Comparison of ENCODE assay signal across 17 mouse cellular contexts in the genomic region with DNA sequence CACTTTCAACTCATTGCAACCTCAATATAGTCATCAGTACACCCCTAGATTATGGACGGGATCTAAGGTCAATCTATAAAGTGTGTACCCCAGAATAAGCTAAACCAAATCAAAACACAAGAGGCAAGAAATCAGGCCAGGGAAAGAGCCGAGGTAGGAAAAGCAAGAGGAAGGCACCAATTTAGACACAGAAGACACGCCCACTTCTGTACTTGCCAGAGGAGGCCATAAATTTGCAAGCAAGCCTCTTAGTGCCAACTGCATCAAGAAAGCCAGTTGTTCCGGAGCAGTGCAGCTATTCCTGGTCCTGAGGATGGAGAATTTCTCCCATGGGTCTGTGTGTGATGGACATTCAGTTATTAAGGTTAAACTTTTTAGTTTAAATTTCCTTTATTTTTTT.
A peak's percentile ranks its signal among the peaks of the same experiment; 100 is the strongest.
DNase-seq lines count a peak whose midpoint lies in the region; ATAC-seq and TF ChIP-seq lines count a peak whose summit lies in the region.
"Had no signal": no experiment of that assay in that cellular context is flagged by ENCODE, and none has a peak within 500 bp of the region (broad histone marks: within the 10 kb centered on the region; RNA-seq: fewer than 3 reads in every experiment).

No protein-coding gene starts in this region.

- 34% methylated on average over 4 of the region's 4 CpGs for WGBS in kidney, postnatal 0 days
- WGBS in kidney, embryonic 14.5 days: 39% methylated on average over 4 of the region's 4 CpGs

- H3K4me1 ChIP-seq in kidney, postnatal 0 days (replicated peaks; ENCODE audit: insufficient read depth, low read length): no peaks in the 10 kb centered on the region
- no peaks in the 10 kb centered on the region for H3K4me1 ChIP-seq in kidney, embryonic 14.5 days (ENCODE audit: control insufficient read depth, insufficient read depth, low read length)
- H3K4me1 ChIP-seq: forebrain, embryonic 15.5 days; heart, embryonic 10.5 days; intestine, embryonic 15.5 days had no signal

- intact Hi-C loops in gastrocnemius, adult 2 months (cut with DNase I): no loop called here

- H3K36me3 ChIP-seq in kidney, postnatal 0 days (ENCODE audit: insufficient read depth, low read length): no peaks in the 10 kb centered on the region
- no peaks in the 10 kb centered on the region for H3K36me3 ChIP-seq in kidney, embryonic 14.5 days (ENCODE audit: control insufficient read depth, insufficient read depth, low read length)
- H3K36me3 ChIP-seq: forebrain, embryonic 15.5 days; heart, embryonic 10.5 days; intestine, embryonic 15.5 days had no signal

- no peaks in the 10 kb centered on the region for H3K27me3 ChIP-seq in kidney, postnatal 0 days (ENCODE audit: insufficient read depth, low read length)
- H3K27me3 ChIP-seq in kidney, embryonic 14.5 days (ENCODE audit: control insufficient read depth, insufficient read depth, low read length): no peaks in the 10 kb centered on the region
- H3K27me3 ChIP-seq: forebrain, embryonic 15.5 days; intestine, embryonic 15.5 days had no signal

- DNase-seq in embryo, embryonic 11 days: peak; percentile 6
- no peak for DNase-seq in embryo, embryonic 9.5 days (ENCODE audit: extremely low spot score)
- DNase-seq in gastrocnemius, adult 2 months: peak; percentile 48
- DNase-seq in gastrocnemius, postnatal 25 days: no peak
- peak; percentile 16 for DNase-seq in kidney, postnatal 0 days (ENCODE audit: low spot score)
- no peak for DNase-seq in cerebellum, adult 11 months
- DNase-seq: cerebellum, adult 11-12 months; cerebellum, adult 9-10 months; cerebellum, postnatal 25 days; heart, adult 18-20 months; heart, postnatal 10 days; kidney, adult 8-10 months had no signal

- H3K4me2 ChIP-seq in kidney, postnatal 0 days (ENCODE audit: low read length): no peak overlapping the region
- no peak overlapping the region for H3K4me2 ChIP-seq in kidney, embryonic 14.5 days (replicated peaks; ENCODE audit: low read depth, low read length)
- H3K4me2 ChIP-seq: forebrain, embryonic 15.5 days; hindbrain, embryonic 14.5 days; intestine, embryonic 15.5 days had no signal

- no peak overlapping the region for H3K27ac ChIP-seq in gastrocnemius, adult 2 months
- H3K27ac ChIP-seq in kidney, postnatal 0 days: no peak overlapping the region
- H3K27ac ChIP-seq in kidney, embryonic 14.5 days (ENCODE audit: low read depth, low read length): no peak overlapping the region
- H3K27ac ChIP-seq: forebrain, embryonic 15.5 days; heart, embryonic 10.5 days; hindbrain, embryonic 14.5 days; intestine, embryonic 15.5 days had no signal

- H3K9ac ChIP-seq in kidney, postnatal 0 days (ENCODE audit: low read depth, low read length): no peak overlapping the region
- H3K9ac ChIP-seq in kidney, embryonic 14.5 days (ENCODE audit: low read depth, low read length): no peak overlapping the region
- H3K9ac ChIP-seq: forebrain, embryonic 15.5 days; hindbrain, embryonic 14.5 days; intestine, embryonic 15.5 days had no signal

- no peak overlapping the region for H3K4me3 ChIP-seq in gastrocnemius, adult 2 months
- H3K4me3 ChIP-seq in kidney, postnatal 0 days (replicated peaks; ENCODE audit: low read depth, low read length): no peak overlapping the region
- H3K4me3 ChIP-seq in kidney, embryonic 14.5 days (ENCODE audit: low read length): no peak overlapping the region
- H3K4me3 ChIP-seq: forebrain, embryonic 15.5 days; heart, embryonic 10.5 days; intestine, embryonic 15.5 days had no signal

- H3K9me3 ChIP-seq in kidney, postnatal 0 days (replicated peaks; ENCODE audit: low read length): no peaks in the 10 kb centered on the region
- H3K9me3 ChIP-seq in kidney, embryonic 14.5 days (ENCODE audit: control insufficient read depth, low read length): no peaks in the 10 kb centered on the region
- H3K9me3 ChIP-seq: forebrain, embryonic 15.5 days; heart, embryonic 10.5 days; intestine, embryonic 15.5 days had no signal

- TF ChIP-seq CTCF in gastrocnemius, adult 2 months (IDR thresholded peaks at IDR 0.05): no peak
- no peak for TF ChIP-seq CTCF in kidney, postnatal 0 days (IDR thresholded peaks at IDR 0.05; ENCODE audit: low read depth)

- ATAC-seq in kidney, postnatal 0 days (replicated peaks; ENCODE audit: low FRiP score, low read depth): no peak
- no peak for ATAC-seq in kidney, embryonic 14.5 days (ENCODE audit: low FRiP score, low TSS enrichment)
- ATAC-seq: forebrain, embryonic 15.5 days; intestine, embryonic 15.5 days had no signal

Comparison
In these comparisons a context has a peak if more than half of its experiments do, and no peak if none do; other contexts are left out.
1. DNase-seq: peak in embryo, embryonic 11 days (single experiment), gastrocnemius, adult 2 months (single experiment) and kidney, postnatal 0 days (single experiment); none in embryo, embryonic 9.5 days (single experiment), gastrocnemius, postnatal 25 days (single experiment) and cerebellum, adult 11 months (single experiment).